Mouse (Mus musculus): ENCODE results near the gene Olfr545.

- TF ChIP-seq POLR2A (IDR thresholded peaks at IDR 0.05; ENCODE audit: low read depth, low read length) (no peak), CTCF (IDR thresholded peaks at IDR 0.05; ENCODE audit: extremely low read depth, insufficient read length, insufficient replicate concordance, low read depth, low read length) (no peak)
Observed at GRCm38 (mm10) chr7:102444301-102444700, 55.1 kb downstream of the Olfr545 start.

Data from small intestine, adult 2 months (tissue).